Mouse (Mus musculus) embryonic facial prominence, embryonic 14.5 days (tissue): ENCODE measurements around the gene Olfr957. TPM values are rescaled to one million over a fixed set of nuclear protein-coding genes. Genes with fewer than 3 reads are reported as not detected.

Experiments
- ATAC-seq: fragments of 200-750 bp; cut with Nextera tagmentation; 2 replicates; pipeline ENCODE4 v1.8.0; 2017; ENCODE audit warnings: low read depth, moderate number of reproducible peaks, moderate TSS enrichment
- DNase-seq: peaks from one replicate; pipeline ENCODE4 v3.0.0-alpha.2; 2015; ENCODE audit warnings: low spot score
- H3K27ac ChIP-seq: fragments of 300-500 bp; sonication (generic); replicated peaks from 2 replicates; pipeline ENCODE4 v1.5.1; 2014; ENCODE audit warnings: low read depth, mild to moderate bottlenecking, low read length, moderate library complexity
- H3K27me3 ChIP-seq: fragments of 300-500 bp; sonication (generic); replicated peaks from 2 replicates; pipeline ENCODE4 v1.6.1; 2014; ENCODE audit warnings: low read length; ENCODE audit not compliant: control insufficient read depth, insufficient read depth
- H3K36me3 ChIP-seq: fragments of 300-500 bp; sonication (generic); 2 replicates; pipeline ENCODE4 v1.6.1; 2014; ENCODE audit warnings: low read length, mixed read lengths; ENCODE audit not compliant: control insufficient read depth, insufficient read depth
- H3K4me1 ChIP-seq: fragments of 300-500 bp; sonication (generic); 2 replicates; pipeline ENCODE4 v1.6.1; 2014; ENCODE audit warnings: antibody characterized with exemption, low read length; ENCODE audit not compliant: control insufficient read depth, insufficient read depth
- H3K4me2 ChIP-seq: fragments of 300-500 bp; sonication (generic); 2 replicates; pipeline ENCODE4 v1.6.1; 2014; ENCODE audit warnings: low read depth, mild to moderate bottlenecking, low read length, moderate library complexity, mixed read lengths
- H3K4me3 ChIP-seq: fragments of 300-500 bp; sonication (generic); 2 replicates; pipeline ENCODE4 v1.5.1; 2014; ENCODE audit warnings: low read depth, mild to moderate bottlenecking, low read length
- H3K9ac ChIP-seq: fragments of 300-500 bp; sonication (generic); 2 replicates; pipeline ENCODE4 v1.6.1; 2014; ENCODE audit warnings: low read depth, mild to moderate bottlenecking, low read length, moderate library complexity, mixed read lengths
- H3K9me3 ChIP-seq: fragments of 300-500 bp; sonication (generic); 2 replicates; pipeline ENCODE4 v1.6.1; 2016; ENCODE audit warnings: low read length; ENCODE audit not compliant: control insufficient read depth
- WGBS: fragments of 180-500 bp; shearing (Covaris S2); extraction: QIAGEN DNeasy Blood & Tissue Kit; methylation state at CpG from one replicate; pipeline ENCODE4 v1.1.7; 2014; 5-methylcytosine and 5-hydroxymethylcytosine counted together
- polyA plus RNA-seq: library from polyadenylated mRNA; unstranded; fragments of >200 nt; fragmentation: Nextera tagmentation; extraction: Ambion mirVana; gene quantifications from 2 replicates; pipeline ENCODE4 v1.2.1, GENCODE M21; 2014

Olfr957 gene
- 0.14 and 0.42 TPM in 2 replicates for polyA plus RNA-seq

GRCm38 (mm10) chr9:39515531-39515930 is at the start of gene Olfr957:
Gene Olfr957 (minus strand): TSS chr9:39515809.
- Histone ChIP-seq H3K4me1 (no peaks in the 10 kb centered on the region), H3K4me3 (no peak within 1 kb of the TSS), H3K27ac (no peak within 1 kb of the TSS), H3K36me3 (no peaks in the 10 kb centered on the region), H3K27me3 (no peaks in the 10 kb centered on the region), H3K9me3 (no peaks in the 10 kb centered on the region), H3K9ac (no peak within 1 kb of the TSS), H3K4me2 (no peak within 1 kb of the TSS)
- ATAC-seq (peak; percentile 41; the same call in 1 of the 2 replicates), DNase-seq (peak; percentile 84)
- WGBS = 39% methylated on average over 3 of the region's 3 CpGs

- H3K4me2 ChIP-seq = no peak overlapping the region
- ATAC-seq (no peak), DNase-seq (no peak)
- no peak overlapping the region for H3K27ac ChIP-seq
- no peaks in the 10 kb centered on the region for H3K9me3 ChIP-seq
- H3K27me3 ChIP-seq = no peaks in the 10 kb centered on the region
- no peak overlapping the region for H3K9ac ChIP-seq
- H3K36me3 ChIP-seq = no peaks in the 10 kb centered on the region
- no peaks in the 10 kb centered on the region for H3K4me1 ChIP-seq
- H3K4me3 ChIP-seq = no peak overlapping the region
Observed at GRCm38 (mm10) chr9:39558349-39558647, 42.7 kb upstream of the Olfr957 start.

- peak; percentile 31 for DNase-seq
- 46% methylated on average over 3 of the region's 3 CpGs for WGBS
- Histone ChIP-seq H3K9ac (no peak overlapping the region), H3K4me1 (no peaks in the 10 kb centered on the region), H3K27me3 (no peaks in the 10 kb centered on the region), H3K4me2 (no peak overlapping the region), H3K9me3 (no peaks in the 10 kb centered on the region), H3K27ac (no peak overlapping the region), H3K4me3 (no peak overlapping the region), H3K36me3 (no peaks in the 10 kb centered on the region)
- no peak; the same call in 1 of the 2 replicates for ATAC-seq
Observed at GRCm38 (mm10) chr9:39557529-39558348, 42.1 kb upstream of the Olfr957 start.

GRCm38 (mm10) chr9:39553946-39554345 is 38.3 kb upstream of the Olfr957 start, which contains the start of gene Olfr958:
Gene Olfr958 (minus strand): TSS chr9:39554054.
- Histone ChIP-seq H3K9me3 (no peaks in the 10 kb centered on the region), H3K36me3 (no peaks in the 10 kb centered on the region), H3K4me3 (no peak within 1 kb of the TSS), H3K4me1 (no peaks in the 10 kb centered on the region; the same call in 1 of the 2 replicates), H3K27me3 (no peaks in the 10 kb centered on the region), H3K9ac (no peak within 1 kb of the TSS), H3K27ac (no peak within 1 kb of the TSS), H3K4me2 (no peak within 1 kb of the TSS)
- 43% methylated on average over 2 of the region's 2 CpGs for WGBS
- no peak for ATAC-seq
- DNase-seq = peak; percentile 17

GRCm38 (mm10) chr9:39550806-39551205 is 35.2 kb upstream of the Olfr957 start:
- Histone ChIP-seq H3K36me3 (no peaks in the 10 kb centered on the region), H3K27ac (no peak overlapping the region), H3K4me2 (no peak overlapping the region), H3K4me1 (no peaks in the 10 kb centered on the region; the same call in 1 of the 2 replicates), H3K4me3 (no peak overlapping the region), H3K9me3 (no peaks in the 10 kb centered on the region), H3K9ac (no peak overlapping the region), H3K27me3 (no peaks in the 10 kb centered on the region)
- ATAC-seq (no peak), DNase-seq (peak; percentile 79)
- 40% methylated on average over 5 of the region's 5 CpGs for WGBS

- H3K4me2 ChIP-seq = no peak overlapping the region
- no peak overlapping the region for H3K9ac ChIP-seq
- no peaks in the 10 kb centered on the region for H3K4me1 ChIP-seq
- H3K9me3 ChIP-seq = no peaks in the 10 kb centered on the region
- DNase-seq (peak; percentile 84), ATAC-seq (peak; percentile 33; the same call in 1 of the 2 replicates)
- WGBS = 32% methylated on average over 1 of the region's 1 CpGs
- H3K36me3 ChIP-seq = no peaks in the 10 kb centered on the region
- H3K4me3 ChIP-seq = no peak overlapping the region
- no peaks in the 10 kb centered on the region for H3K27me3 ChIP-seq
- H3K27ac ChIP-seq = no peak overlapping the region; the same call in 1 of the 2 replicates
Observed at GRCm38 (mm10) chr9:39523616-39524285, 8.1 kb upstream of the Olfr957 start.

GRCm38 (mm10) chr9:39518595-39518994 is 3.0 kb upstream of the Olfr957 start:
- no peak overlapping the region for H3K9ac ChIP-seq
- H3K27me3 ChIP-seq = no peaks in the 10 kb centered on the region
- peak; percentile 82 for DNase-seq
- H3K4me2 ChIP-seq = no peak overlapping the region
- H3K9me3 ChIP-seq = no peaks in the 10 kb centered on the region
- H3K36me3 ChIP-seq = no peaks in the 10 kb centered on the region
- peak; percentile 79; the same call in 1 of the 2 replicates for ATAC-seq
- no peaks in the 10 kb centered on the region for H3K4me1 ChIP-seq
- H3K4me3 ChIP-seq = no peak overlapping the region
- no peak overlapping the region for H3K27ac ChIP-seq

- Histone ChIP-seq H3K4me2 (no peak overlapping the region), H3K27ac (no peak overlapping the region), H3K4me3 (no peak overlapping the region), H3K9ac (no peak overlapping the region), H3K36me3 (no peaks in the 10 kb centered on the region), H3K4me1 (no peaks in the 10 kb centered on the region), H3K27me3 (no peaks in the 10 kb centered on the region), H3K9me3 (no peaks in the 10 kb centered on the region)
- 83% methylated on average over 9 of the region's 9 CpGs for WGBS
- DNase-seq (no peak), ATAC-seq (no peak)
Observed at GRCm38 (mm10) chr9:39509412-39509811, 6.2 kb downstream of the Olfr957 start.
